Mouse (Mus musculus) CH12F3 (cell line): Measurements from ENCODE around the gene Trappc10.

ENCODE experiments used
- in situ Hi-C: fragments of 300-500 bp; cut with MboI; formaldehyde crosslinking; loops from 2 replicates; pipeline ENCODE4 v1.14.3; 2020; ENCODE audit warnings: low sequenced_read_pairs

Trappc10 gene

GRCm38 (mm10) chr10:78259230-78259629, 14.8 kb upstream of the Trappc10 start:
- in situ Hi-C loops, result no loop called here

- in situ Hi-C loops, result no loop called here
Measured at GRCm38 (mm10) chr10:78258142-78258675, 13.8 kb upstream of the Trappc10 start.

- in situ Hi-C loops, result no loop called here
Measured at GRCm38 (mm10) chr10:78255646-78256059, 11.2 kb upstream of the Trappc10 start.

GRCm38 (mm10) chr10:78247206-78247605, 2.8 kb upstream of the Trappc10 start:
- in situ Hi-C loops, result no loop called here

GRCm38 (mm10) chr10:78246725-78247124, 2.3 kb upstream of the Trappc10 start:
- in situ Hi-C loops, result no loop called here

GRCm38 (mm10) chr10:78245225-78245547, 745 bp upstream of the Trappc10 start:
- in situ Hi-C loops, result no loop called here

GRCm38 (mm10) chr10:78244058-78244437, 393 bp downstream of the Trappc10 start:
- in situ Hi-C loops, result no loop called here

GRCm38 (mm10) chr10:78238926-78239325, 5.5 kb downstream of the Trappc10 start:
- in situ Hi-C loops, result no loop called here

GRCm38 (mm10) chr10:78238297-78238696, 6.1 kb downstream of the Trappc10 start:
- in situ Hi-C loops, result no loop called here

- in situ Hi-C loops, result no loop called here
Measured at GRCm38 (mm10) chr10:78237809-78238208, 6.6 kb downstream of the Trappc10 start.

- in situ Hi-C loops, result no loop called here
Measured at GRCm38 (mm10) chr10:78236885-78237629, 7.4 kb downstream of the Trappc10 start.

GRCm38 (mm10) chr10:78233756-78234155, 10.7 kb downstream of the Trappc10 start:
- in situ Hi-C loops, result no loop called here

- in situ Hi-C loops, result no loop called here
Measured at GRCm38 (mm10) chr10:78233161-78233560, 11.3 kb downstream of the Trappc10 start.

GRCm38 (mm10) chr10:78232301-78232980, 12.0 kb downstream of the Trappc10 start:
- in situ Hi-C loops, result no loop called here

- in situ Hi-C loops, result no loop called here
Measured at GRCm38 (mm10) chr10:78228560-78228928, 15.9 kb downstream of the Trappc10 start.

GRCm38 (mm10) chr10:78227875-78228559, 16.4 kb downstream of the Trappc10 start:
- in situ Hi-C loops, result no loop called here

- in situ Hi-C loops, result no loop called here
Measured at GRCm38 (mm10) chr10:78224136-78224535, 20.3 kb downstream of the Trappc10 start.

GRCm38 (mm10) chr10:78222908-78223307, 21.5 kb downstream of the Trappc10 start:
- in situ Hi-C loops, result no loop called here

- in situ Hi-C loops, result no loop called here
Measured at GRCm38 (mm10) chr10:78221315-78221714, 23.1 kb downstream of the Trappc10 start.

- in situ Hi-C loops, result no loop called here
Measured at GRCm38 (mm10) chr10:78219528-78219927, 24.9 kb downstream of the Trappc10 start.

GRCm38 (mm10) chr10:78218576-78218975, 25.9 kb downstream of the Trappc10 start:
- in situ Hi-C loops, result no loop called here
